Mouse (Mus musculus) spleen, postnatal 10 days (tissue): ENCODE results near the gene Kcnh3.

ENCODE experiments used
- DNase-seq, 2 experiments: peaks; one replicate each; pipeline ENCODE4 v3.0.0; 2021 to 2022; ENCODE audit warnings: low spot score in 2 of 2

Gene Kcnh3

GRCm38 (mm10) chr15:99285189-99285535, 60.5 kb downstream of the Kcnh3 start:
- no peak for DNase-seq

DNA sequence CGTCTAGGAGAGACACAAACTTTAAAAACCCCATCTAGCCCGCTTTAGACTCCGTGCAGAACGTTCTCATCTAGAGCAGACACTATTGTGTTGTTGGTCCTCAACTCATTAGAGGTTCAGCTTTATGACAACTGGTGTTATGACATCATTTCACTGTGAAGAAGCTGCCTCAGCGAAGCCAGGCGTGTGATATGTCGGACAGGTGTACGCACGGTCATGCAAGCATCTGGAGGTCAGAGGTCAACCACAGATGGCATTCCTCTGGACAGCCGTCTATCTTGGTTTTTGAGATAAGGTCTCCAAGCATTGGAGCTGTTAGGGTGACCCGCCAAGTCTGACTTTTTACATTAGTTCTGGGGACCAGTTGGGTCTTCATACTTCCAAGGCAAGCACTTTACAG, 65.9 kb downstream of the Kcnh3 start:
- DNase-seq, result no peak
